Mouse (Mus musculus): ENCODE measurements at regions not wholly inside any gene's neighbourhood (a gene's known extent, or its start where the extent isn't known, plus 50 kb on each side); places are given as distances from the start of the nearest gene placed in this dataset.

- in situ Hi-C loops (cut with MboI, MseI), result no loop called here
Observed at GRCm38 (mm10) chr4:89508103-89508763, 171.0 kb upstream of the Dmrta1 start.

- in situ Hi-C loops (cut with MboI, MseI), result no loop called here
Observed at GRCm38 (mm10) chr4:89505368-89505819, 173.8 kb upstream of the Dmrta1 start.

- in situ Hi-C loops (cut with MboI, MseI), result no loop called here
Observed at GRCm38 (mm10) chr4:89500232-89500631, 179.0 kb upstream of the Dmrta1 start.

GRCm38 (mm10) chr4:89490947-89491346 is 180.1 kb upstream of the Cdkn2b start:
- in situ Hi-C loops (cut with MboI, MseI), result no loop called here

- in situ Hi-C loops (cut with MboI, MseI), result no loop called here
Observed at GRCm38 (mm10) chr4:89487416-89488165, 176.8 kb upstream of the Cdkn2b start.

- in situ Hi-C loops (cut with MboI, MseI), result no loop called here
Observed at GRCm38 (mm10) chr4:89486963-89487362, 176.1 kb upstream of the Cdkn2b start.

- in situ Hi-C loops (cut with MboI, MseI), result no loop called here
Observed at GRCm38 (mm10) chr4:89485981-89486531, 175.2 kb upstream of the Cdkn2b start.

GRCm38 (mm10) chr4:89478646-89479237 is 167.9 kb upstream of the Cdkn2b start:
- in situ Hi-C loops (cut with MboI, MseI), result no loop called here

- in situ Hi-C loops (cut with MboI, MseI), result no loop called here
Observed at GRCm38 (mm10) chr4:89475848-89476247, 165.0 kb upstream of the Cdkn2b start.

- in situ Hi-C loops (cut with MboI, MseI), result no loop called here
Observed at GRCm38 (mm10) chr4:89474836-89475541, 164.2 kb upstream of the Cdkn2b start.

- in situ Hi-C loops (cut with MboI, MseI), result no loop called here
Observed at GRCm38 (mm10) chr4:89471426-89471825, 160.6 kb upstream of the Cdkn2b start.

GRCm38 (mm10) chr4:89470756-89471155 is 159.9 kb upstream of the Cdkn2b start:
- in situ Hi-C loops (cut with MboI, MseI), result no loop called here

GRCm38 (mm10) chr4:89469883-89470282 is 159.0 kb upstream of the Cdkn2b start:
- in situ Hi-C loops (cut with MboI, MseI), result no loop called here

- in situ Hi-C loops (cut with MboI, MseI), result no loop called here
Observed at GRCm38 (mm10) chr4:89469406-89469805, 158.6 kb upstream of the Cdkn2b start.

- in situ Hi-C loops (cut with MboI, MseI), result no loop called here
Observed at GRCm38 (mm10) chr4:89466766-89467165, 155.9 kb upstream of the Cdkn2b start.

- in situ Hi-C loops (cut with MboI, MseI), result no loop called here
Observed at GRCm38 (mm10) chr4:89463121-89463520, 152.3 kb upstream of the Cdkn2b start.

GRCm38 (mm10) chr4:89460170-89460762 is 149.4 kb upstream of the Cdkn2b start:
- in situ Hi-C loops (cut with MboI, MseI), result no loop called here

GRCm38 (mm10) chr4:89459346-89459666 is 148.5 kb upstream of the Cdkn2b start:
- in situ Hi-C loops (cut with MboI, MseI), result no loop called here

GRCm38 (mm10) chr4:89458628-89459345 is 147.9 kb upstream of the Cdkn2b start:
- in situ Hi-C loops (cut with MboI, MseI), result no loop called here

GRCm38 (mm10) chr4:89457861-89458260 is 147.0 kb upstream of the Cdkn2b start:
- in situ Hi-C loops (cut with MboI, MseI), result no loop called here

- in situ Hi-C loops (cut with MboI, MseI), result no loop called here
Observed at GRCm38 (mm10) chr4:89454926-89455325, 144.1 kb upstream of the Cdkn2b start.

All from T-helper 17 cell (primary cell).